Mouse (Mus musculus): ENCODE results near the gene Nbea. TPM values are rescaled to one million over a fixed set of nuclear protein-coding genes. Genes with fewer than 3 reads are reported as not detected.

Nbea gene
- polyA plus RNA-seq, 1 experiment from 2014 or later, result 13.2 TPM

GRCm38 (mm10) chr3:55778764-55779730 is 404.5 kb downstream of the Nbea start:
- whole genome bisulfite sequencing, result 61% methylated on average over 8 of the region's 8 CpGs
- no peak overlapping the region for H3K4me3 ChIP-seq
- H3K27ac ChIP-seq, result no peak overlapping the region
- no peaks in the 10 kb centered on the region for H3K9me3 ChIP-seq
- H3K27me3 ChIP-seq, result peaks cover 25% of the 10 kb centered on the region
- H3K4me2 ChIP-seq, result no peak overlapping the region
- H3K4me1 ChIP-seq, result peaks cover 27% of the 10 kb centered on the region
- H3K36me3 ChIP-seq, result no peaks in the 10 kb centered on the region
- ATAC-seq (ENCODE audit: insufficient number of reproducible peaks, low FRiP score, low TSS enrichment, low read depth), result no peak
- H3K9ac ChIP-seq, result no peak overlapping the region

- no peak overlapping the region for H3K9ac ChIP-seq
- H3K4me3 ChIP-seq, result no peak overlapping the region
- ATAC-seq (ENCODE audit: insufficient number of reproducible peaks, low FRiP score, low TSS enrichment, low read depth), result no peak
- H3K9me3 ChIP-seq, result no peaks in the 10 kb centered on the region
- WGBS, result 81% methylated on average over 4 of the region's 4 CpGs
- H3K27me3 ChIP-seq, result peaks cover 25% of the 10 kb centered on the region
- H3K4me1 ChIP-seq, result peaks cover 16% of the 10 kb centered on the region
- no peaks in the 10 kb centered on the region for H3K36me3 ChIP-seq
- H3K4me2 ChIP-seq, result no peak overlapping the region
- no peak overlapping the region for H3K27ac ChIP-seq
Measured at GRCm38 (mm10) chr3:55777501-55777900, 406.0 kb downstream of the Nbea start.

- Histone ChIP-seq H3K4me1 (peaks cover 9% of the 10 kb centered on the region), H3K4me3 (no peak overlapping the region), H3K9ac (no peak overlapping the region), H3K27ac (no peak overlapping the region), H3K27me3 (peaks cover 11% of the 10 kb centered on the region), H3K4me2 (no peak overlapping the region), H3K36me3 (no peaks in the 10 kb centered on the region), H3K9me3 (no peaks in the 10 kb centered on the region)
- no peak for ATAC-seq (ENCODE audit: insufficient number of reproducible peaks, low FRiP score, low TSS enrichment, low read depth)
- 86% methylated on average over 6 of the region's 6 CpGs for WGBS
Measured at GRCm38 (mm10) chr3:55775753-55776152, 407.7 kb downstream of the Nbea start.

- H3K27me3 ChIP-seq, result peaks cover 6% of the 10 kb centered on the region
- H3K9ac ChIP-seq, result no peak overlapping the region
- no peaks in the 10 kb centered on the region for H3K9me3 ChIP-seq
- H3K4me2 ChIP-seq, result no peak overlapping the region
- peaks cover 4% of the 10 kb centered on the region for H3K4me1 ChIP-seq
- no peak for ATAC-seq (ENCODE audit: insufficient number of reproducible peaks, low FRiP score, low TSS enrichment, low read depth)
- H3K36me3 ChIP-seq, result no peaks in the 10 kb centered on the region
- H3K27ac ChIP-seq, result no peak overlapping the region
- H3K4me3 ChIP-seq, result no peak overlapping the region
- WGBS, result 67% methylated on average over 7 of the region's 7 CpGs
Measured at GRCm38 (mm10) chr3:55775245-55775644, 408.3 kb downstream of the Nbea start.

GRCm38 (mm10) chr3:55774203-55774602 is 409.3 kb downstream of the Nbea start:
- no peaks in the 10 kb centered on the region for H3K4me1 ChIP-seq
- H3K9ac ChIP-seq, result no peak overlapping the region
- WGBS, result 48% methylated on average over 6 of the region's 6 CpGs
- no peaks in the 10 kb centered on the region for H3K9me3 ChIP-seq
- H3K4me2 ChIP-seq, result no peak overlapping the region
- H3K27me3 ChIP-seq, result peaks cover 1% of the 10 kb centered on the region; the same call in 1 of the 2 replicates
- no peak overlapping the region for H3K4me3 ChIP-seq
- ATAC-seq (ENCODE audit: insufficient number of reproducible peaks, low FRiP score, low TSS enrichment, low read depth), result no peak
- H3K36me3 ChIP-seq, result no peaks in the 10 kb centered on the region
- no peak overlapping the region for H3K27ac ChIP-seq

GRCm38 (mm10) chr3:55769308-55769707 is 414.2 kb downstream of the Nbea start:
- no peaks in the 10 kb centered on the region for H3K36me3 ChIP-seq
- 59% methylated on average over 2 of the region's 2 CpGs for WGBS
- H3K27me3 ChIP-seq, result no peaks in the 10 kb centered on the region
- H3K4me1 ChIP-seq, result no peaks in the 10 kb centered on the region
- H3K9me3 ChIP-seq, result no peaks in the 10 kb centered on the region
- ATAC-seq (ENCODE audit: insufficient number of reproducible peaks, low FRiP score, low TSS enrichment, low read depth), result no peak
- no peak overlapping the region for H3K4me3 ChIP-seq
- H3K9ac ChIP-seq, result no peak overlapping the region
- H3K4me2 ChIP-seq, result no peak overlapping the region
- H3K27ac ChIP-seq, result no peak overlapping the region

GRCm38 (mm10) chr3:55768654-55769053 is 414.8 kb downstream of the Nbea start:
- Histone ChIP-seq H3K4me3 (no peak overlapping the region), H3K9me3 (no peaks in the 10 kb centered on the region), H3K4me1 (no peaks in the 10 kb centered on the region), H3K36me3 (no peaks in the 10 kb centered on the region), H3K27me3 (no peaks in the 10 kb centered on the region), H3K4me2 (no peak overlapping the region), H3K27ac (no peak overlapping the region), H3K9ac (no peak overlapping the region)
- no peak for ATAC-seq (ENCODE audit: insufficient number of reproducible peaks, low FRiP score, low TSS enrichment, low read depth)
- 78% methylated on average over 2 of the region's 2 CpGs for WGBS

- H3K4me3 ChIP-seq, result no peak overlapping the region
- H3K4me2 ChIP-seq, result no peak overlapping the region
- ATAC-seq (ENCODE audit: insufficient number of reproducible peaks, low FRiP score, low TSS enrichment, low read depth), result no peak
- no peaks in the 10 kb centered on the region for H3K36me3 ChIP-seq
- H3K9ac ChIP-seq, result no peak overlapping the region
- H3K27ac ChIP-seq, result no peak overlapping the region
- no peaks in the 10 kb centered on the region for H3K27me3 ChIP-seq
- H3K9me3 ChIP-seq, result no peaks in the 10 kb centered on the region
- WGBS, result 73% methylated on average over 8 of the region's 8 CpGs
- no peaks in the 10 kb centered on the region for H3K4me1 ChIP-seq
Measured at GRCm38 (mm10) chr3:55763591-55763990, 419.9 kb downstream of the Nbea start.

- Histone ChIP-seq H3K4me3 (no peak overlapping the region), H3K4me1 (peaks cover 15% of the 10 kb centered on the region), H3K9ac (no peak overlapping the region), H3K27ac (no peak overlapping the region), H3K9me3 (no peaks in the 10 kb centered on the region), H3K27me3 (no peaks in the 10 kb centered on the region), H3K36me3 (no peaks in the 10 kb centered on the region), H3K4me2 (no peak overlapping the region)
- ATAC-seq (ENCODE audit: insufficient number of reproducible peaks, low FRiP score, low TSS enrichment, low read depth), result no peak
- 41% methylated on average over 8 of the region's 8 CpGs for WGBS
Measured at GRCm38 (mm10) chr3:55758297-55758696, 425.2 kb downstream of the Nbea start.

GRCm38 (mm10) chr3:55756602-55757190 is 426.8 kb downstream of the Nbea start:
- no peak overlapping the region for H3K4me3 ChIP-seq
- WGBS, result 63% methylated on average over 11 of the region's 11 CpGs
- H3K9me3 ChIP-seq, result no peaks in the 10 kb centered on the region
- H3K9ac ChIP-seq, result no peak overlapping the region
- no peak for ATAC-seq (ENCODE audit: insufficient number of reproducible peaks, low FRiP score, low TSS enrichment, low read depth)
- H3K27ac ChIP-seq, result no peak overlapping the region
- no peak overlapping the region for H3K4me2 ChIP-seq
- no peaks in the 10 kb centered on the region for H3K27me3 ChIP-seq
- peaks cover 15% of the 10 kb centered on the region for H3K4me1 ChIP-seq
- no peaks in the 10 kb centered on the region for H3K36me3 ChIP-seq

- peaks cover 15% of the 10 kb centered on the region for H3K4me1 ChIP-seq
- ATAC-seq (ENCODE audit: insufficient number of reproducible peaks, low FRiP score, low TSS enrichment, low read depth), result no peak
- H3K27me3 ChIP-seq, result no peaks in the 10 kb centered on the region
- H3K4me2 ChIP-seq, result no peak overlapping the region
- no peak overlapping the region for H3K4me3 ChIP-seq
- H3K9ac ChIP-seq, result no peak overlapping the region
- H3K36me3 ChIP-seq, result no peaks in the 10 kb centered on the region
- WGBS, result 33% methylated on average over 11 of the region's 11 CpGs
- H3K27ac ChIP-seq, result no peak overlapping the region
- no peaks in the 10 kb centered on the region for H3K9me3 ChIP-seq
Measured at GRCm38 (mm10) chr3:55755805-55756601, 427.5 kb downstream of the Nbea start.
